Mouse (Mus musculus) central nervous system, embryonic 11.5 days (tissue): ENCODE results near the gene Vmn2r116. TPM values are rescaled to one million over a fixed set of nuclear protein-coding genes. Genes with fewer than 3 reads are reported as not detected.

Experiments
- polyA plus RNA-seq: library from polyadenylated mRNA; depleted of rRNA; stranded (reverse); fragments of >200 nt; gene quantifications from 2 replicates; pipeline ENCODE4 v1.2.3, GENCODE M21; 2012; rRNA removed

The Vmn2r116 gene
- not detected in 2 replicates for polyA plus RNA-seq

GRCm38 (mm10) chr17:23384304-23384703 lies at the start of gene Vmn2r116:
TSS of gene Vmn2r116 (plus strand) at chr17:23384604.

DNA sequence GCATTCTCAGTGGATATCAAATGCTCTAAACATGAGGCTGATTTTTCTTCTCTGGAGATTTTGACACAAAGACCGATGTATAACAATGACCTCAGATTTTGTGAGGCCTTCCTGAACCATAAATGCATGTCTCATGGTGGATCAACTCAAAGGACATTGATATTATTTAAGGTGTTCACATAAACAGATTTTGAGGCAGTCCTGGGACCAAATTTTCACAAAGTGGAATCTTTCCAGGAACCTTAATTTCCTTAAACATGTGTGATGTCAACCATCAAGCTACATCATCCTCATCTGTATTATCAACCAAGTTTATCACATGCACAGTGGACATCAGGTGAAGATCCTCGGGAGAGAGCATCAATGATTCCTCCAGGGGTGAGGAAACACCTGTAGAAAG lies 41.0 kb upstream of the Vmn2r116 start, which contains the start of gene Vmn2r115:
Gene Vmn2r115 (plus strand): TSS at position 301 of the 400 bp plus-strand sequence.

Other genes starting within 250 kb of the Vmn2r116 start
- gene Zfp40, start 191.4 kb upstream of the Vmn2r116 start, polyA plus RNA-seq, result 7.8 and 12.6 TPM in 2 replicates
- gene Vmn2r114, start 72.1 kb upstream of the Vmn2r116 start, polyA plus RNA-seq, result not detected in 2 replicates
- not detected in 2 replicates for gene Vmn2r115, start 40.9 kb upstream of the Vmn2r116 start, polyA plus RNA-seq
- gene Vmn2r117, start 95.1 kb downstream of the Vmn2r116 start, polyA plus RNA-seq, result not detected in 2 replicates
- gene Zfp213, start 179.6 kb downstream of the Vmn2r116 start, polyA plus RNA-seq, result 16.3 and 16.4 TPM in 2 replicates
- gene Zfp13, start 214.9 kb downstream of the Vmn2r116 start, polyA plus RNA-seq, result 30.8 and 32.9 TPM in 2 replicates
- 0.38 and 0.57 TPM in 2 replicates for gene Zscan10, start 216.3 kb downstream of the Vmn2r116 start, polyA plus RNA-seq